Mouse (Mus musculus): ENCODE results near the gene Foxj1. TPM values are rescaled to one million over a fixed set of nuclear protein-coding genes. Genes with fewer than 3 reads are reported as not detected.

The Foxj1 gene
- polyA plus RNA-seq, 1 experiment from 2014 or later = 3.1 TPM

DNA sequence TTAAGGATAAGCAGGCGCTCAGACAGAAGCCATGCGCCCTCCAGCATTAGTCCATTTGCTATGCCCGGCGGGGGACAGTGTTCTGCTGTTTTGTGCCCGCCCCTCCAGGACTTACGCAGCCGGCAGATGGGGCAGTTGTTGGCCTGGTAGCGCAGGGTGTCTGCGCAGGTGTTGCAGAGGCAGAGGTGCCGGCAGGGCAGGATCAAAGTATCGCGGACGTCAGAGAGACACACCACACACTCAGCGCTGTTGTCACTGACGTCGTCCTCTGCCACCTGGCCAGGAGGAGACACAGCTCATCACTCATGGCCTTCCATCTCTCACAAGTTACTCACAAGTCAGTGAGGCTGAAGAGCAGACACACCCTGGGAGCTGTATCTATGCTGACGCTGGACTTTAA, 19.3 kb upstream of the Foxj1 start:
- no peaks in the 10 kb centered on the region for H3K9me3 ChIP-seq (ENCODE audit: control insufficient read depth, low read length)
- ATAC-seq (ENCODE audit: insufficient read depth, low FRiP score, low TSS enrichment) (no peak), DNase-seq (ENCODE audit: low spot score) (no peak)
- H3K4me2 ChIP-seq (ENCODE audit: low read depth) = no peak overlapping the region
- no peaks in the 10 kb centered on the region for H3K4me1 ChIP-seq (ENCODE audit: control insufficient read depth, insufficient read depth, low read length)
- H3K27ac ChIP-seq (ENCODE audit: low read depth, low read length) = no peak overlapping the region
- peaks cover 6% of the 10 kb centered on the region for H3K36me3 ChIP-seq (ENCODE audit: control insufficient read depth, insufficient read depth, low read length)
- no peak overlapping the region for H3K9ac ChIP-seq (ENCODE audit: low read length)
- no peak overlapping the region for H3K4me3 ChIP-seq (ENCODE audit: low read depth, low read length)
- H3K27me3 ChIP-seq (ENCODE audit: control insufficient read depth, insufficient read depth, low read length) = no peaks in the 10 kb centered on the region
- WGBS = 44% methylated on average over 17 of the region's 17 CpGs

DNA sequence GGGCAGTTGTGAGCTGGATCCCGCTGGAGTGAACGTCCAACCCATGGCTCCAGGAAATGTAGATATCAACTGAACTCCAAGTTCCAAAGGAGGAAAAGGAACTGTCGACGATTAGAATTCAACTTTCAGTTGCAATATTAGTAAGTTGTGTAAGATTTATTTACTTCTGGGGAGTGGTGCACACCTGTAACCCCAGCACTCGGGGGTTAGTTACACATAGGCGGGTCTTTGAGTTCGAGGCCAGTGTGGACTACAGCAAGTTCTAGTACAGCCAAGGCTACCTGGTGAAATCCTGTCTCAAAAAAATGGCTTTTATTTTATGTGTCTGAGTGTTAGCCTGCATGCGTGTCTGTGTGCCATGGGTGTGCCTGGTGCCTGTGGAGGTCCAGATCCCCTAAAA, 18.3 kb upstream of the Foxj1 start:
- no peak overlapping the region for H3K4me2 ChIP-seq (ENCODE audit: low read depth)
- no peak overlapping the region for H3K4me3 ChIP-seq (ENCODE audit: low read depth, low read length)
- no peak for ATAC-seq (ENCODE audit: insufficient read depth, low FRiP score, low TSS enrichment)
- DNase-seq (ENCODE audit: low spot score) = no peak
- no peak overlapping the region for H3K9ac ChIP-seq (ENCODE audit: low read length)
- no peaks in the 10 kb centered on the region for H3K27me3 ChIP-seq (ENCODE audit: control insufficient read depth, insufficient read depth, low read length)
- H3K9me3 ChIP-seq (ENCODE audit: control insufficient read depth, low read length) = no peaks in the 10 kb centered on the region
- WGBS = 95% methylated on average over 8 of the region's 8 CpGs
- no peak overlapping the region for H3K27ac ChIP-seq (ENCODE audit: low read depth, low read length)
- H3K4me1 ChIP-seq (ENCODE audit: control insufficient read depth, insufficient read depth, low read length) = no peaks in the 10 kb centered on the region
- peaks cover 6% of the 10 kb centered on the region; the same call in 1 of the 2 replicates for H3K36me3 ChIP-seq (ENCODE audit: control insufficient read depth, insufficient read depth, low read length)

DNA sequence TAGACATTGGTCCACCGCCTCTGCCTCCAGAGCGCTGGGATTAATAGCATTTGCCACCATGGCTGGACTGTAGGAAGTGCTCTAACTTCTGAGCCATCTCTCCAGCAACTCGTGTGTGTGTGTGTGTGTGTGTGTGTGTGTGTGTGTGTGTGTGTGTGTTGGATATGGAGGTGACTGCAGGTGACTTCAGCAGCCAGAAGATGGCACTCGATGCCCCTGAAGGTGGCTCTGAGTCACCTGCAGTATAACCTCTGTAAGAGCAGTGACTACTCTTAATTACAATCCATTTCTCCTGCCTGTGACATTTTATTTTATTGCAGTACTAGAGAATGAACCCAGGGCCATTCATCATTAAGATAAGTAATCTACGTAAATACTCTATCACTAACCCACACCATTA, 16.1 kb upstream of the Foxj1 start:
- DNase-seq (ENCODE audit: low spot score) = no peak
- Histone ChIP-seq H3K9ac (ENCODE audit: low read length) (no peak overlapping the region), H3K27me3 (ENCODE audit: control insufficient read depth, insufficient read depth, low read length) (no peaks in the 10 kb centered on the region), H3K27ac (ENCODE audit: low read depth, low read length) (no peak overlapping the region), H3K36me3 (ENCODE audit: control insufficient read depth, insufficient read depth, low read length) (peaks cover 7% of the 10 kb centered on the region; the same call in 1 of the 2 replicates), H3K4me3 (ENCODE audit: low read depth, low read length) (no peak overlapping the region), H3K4me2 (ENCODE audit: low read depth) (no peak overlapping the region), H3K4me1 (ENCODE audit: control insufficient read depth, insufficient read depth, low read length) (no peaks in the 10 kb centered on the region), H3K9me3 (ENCODE audit: control insufficient read depth, low read length) (no peaks in the 10 kb centered on the region)
- ATAC-seq (ENCODE audit: insufficient read depth, low FRiP score, low TSS enrichment) = no peak
- WGBS = 83% methylated on average over 5 of the region's 5 CpGs

DNA sequence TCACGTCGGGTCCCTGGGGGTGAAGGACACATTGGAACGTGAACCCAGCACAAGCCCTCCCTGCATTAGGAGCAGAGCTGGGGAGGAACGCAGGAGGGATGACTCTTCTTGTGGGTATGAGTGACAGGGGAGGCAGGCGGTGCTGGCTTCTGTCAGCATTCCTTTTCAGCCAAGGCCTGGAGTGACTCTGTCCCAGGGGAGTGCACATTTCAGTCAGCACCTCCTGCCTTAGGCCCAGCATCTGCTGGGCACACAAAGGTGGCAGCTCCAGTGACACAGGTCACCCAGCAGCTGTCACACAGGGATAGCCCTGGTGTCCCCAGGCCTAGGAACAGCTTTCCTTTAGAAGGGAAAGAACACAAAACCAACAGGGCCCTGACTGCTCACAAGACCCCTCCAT, 12.8 kb upstream of the Foxj1 start:
- Histone ChIP-seq H3K9me3 (ENCODE audit: control insufficient read depth, low read length) (no peaks in the 10 kb centered on the region), H3K36me3 (ENCODE audit: control insufficient read depth, insufficient read depth, low read length) (peaks cover 2% of the 10 kb centered on the region; the same call in 1 of the 2 replicates), H3K4me1 (ENCODE audit: control insufficient read depth, insufficient read depth, low read length) (no peaks in the 10 kb centered on the region), H3K27me3 (ENCODE audit: control insufficient read depth, insufficient read depth, low read length) (no peaks in the 10 kb centered on the region), H3K27ac (ENCODE audit: low read depth, low read length) (no peak overlapping the region), H3K9ac (ENCODE audit: low read length) (no peak overlapping the region), H3K4me2 (ENCODE audit: low read depth) (no peak overlapping the region), H3K4me3 (ENCODE audit: low read depth, low read length) (no peak overlapping the region)
- WGBS = 82% methylated on average over 5 of the region's 5 CpGs
- no peak for DNase-seq (ENCODE audit: low spot score)
- ATAC-seq (ENCODE audit: insufficient read depth, low FRiP score, low TSS enrichment) = no peak

DNA sequence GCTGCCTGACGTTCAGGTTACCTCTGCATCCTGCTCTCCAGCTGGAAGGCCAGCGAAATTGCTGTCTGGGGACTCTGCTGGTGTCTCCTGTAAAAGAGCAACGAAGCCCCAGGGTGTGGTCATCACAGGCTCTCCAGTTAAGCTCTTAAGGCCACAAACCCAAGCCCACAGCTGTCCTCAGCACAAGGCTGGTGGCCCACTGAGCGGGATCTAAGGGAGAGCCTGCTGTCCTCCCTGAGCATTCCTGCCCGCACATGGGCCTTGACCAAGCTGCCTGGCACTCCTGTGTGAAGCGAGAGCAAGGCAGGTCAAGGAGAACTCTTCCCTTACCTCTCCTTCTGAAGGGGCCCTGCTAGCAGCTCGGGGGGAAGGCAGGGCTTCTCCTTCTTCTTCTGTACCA, 11.8 kb upstream of the Foxj1 start:
- Histone ChIP-seq H3K27me3 (ENCODE audit: control insufficient read depth, insufficient read depth, low read length) (no peaks in the 10 kb centered on the region), H3K36me3 (ENCODE audit: control insufficient read depth, insufficient read depth, low read length) (peaks cover 2% of the 10 kb centered on the region; the same call in 1 of the 2 replicates), H3K27ac (ENCODE audit: low read depth, low read length) (no peak overlapping the region), H3K9me3 (ENCODE audit: control insufficient read depth, low read length) (no peaks in the 10 kb centered on the region), H3K4me1 (ENCODE audit: control insufficient read depth, insufficient read depth, low read length) (no peaks in the 10 kb centered on the region), H3K4me2 (ENCODE audit: low read depth) (no peak overlapping the region), H3K4me3 (ENCODE audit: low read depth, low read length) (no peak overlapping the region), H3K9ac (ENCODE audit: low read length) (no peak overlapping the region)
- 74% methylated on average over 7 of the region's 7 CpGs for WGBS
- DNase-seq (ENCODE audit: low spot score) = no peak
- no peak for ATAC-seq (ENCODE audit: insufficient read depth, low FRiP score, low TSS enrichment)

DNA sequence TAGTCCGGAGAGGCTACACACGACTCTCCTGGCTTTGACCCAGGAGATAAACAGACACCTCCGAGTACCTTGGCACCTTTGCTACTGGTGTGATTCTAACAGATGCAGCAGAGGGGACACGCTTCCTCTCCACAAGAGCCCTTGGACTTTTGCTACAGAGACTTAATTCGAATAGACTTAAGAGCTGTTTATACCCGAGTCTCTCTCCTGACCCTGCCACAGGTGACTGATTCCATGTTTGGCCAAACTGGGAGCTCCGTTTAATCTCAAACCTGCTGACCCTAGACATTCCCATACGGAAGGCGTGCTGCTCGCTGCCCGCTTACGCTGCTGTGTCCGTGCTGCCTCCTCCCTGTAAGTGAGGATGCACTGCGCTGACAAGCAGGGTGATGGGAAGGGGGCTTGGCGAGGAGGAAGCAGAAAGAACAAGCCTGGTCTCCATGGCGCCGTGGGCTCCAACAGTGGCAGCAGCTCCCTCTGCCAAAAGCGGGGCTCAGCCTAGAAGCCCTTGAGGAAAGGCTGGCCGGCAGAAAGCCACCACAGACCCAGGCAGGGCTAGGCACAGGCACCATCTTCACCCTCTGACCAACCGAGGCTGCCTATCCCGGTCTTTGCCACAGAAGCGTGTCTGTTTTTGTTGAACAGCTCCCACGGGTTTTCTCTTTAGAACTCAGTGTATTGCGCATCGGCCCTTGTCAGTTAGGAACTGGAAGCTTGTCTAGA, 7.0 kb upstream of the Foxj1 start:
- DNase-seq (ENCODE audit: low spot score) (no peak), ATAC-seq (ENCODE audit: insufficient read depth, low FRiP score, low TSS enrichment) (no peak)
- H3K4me2 ChIP-seq (ENCODE audit: low read depth) = no peak overlapping the region
- H3K4me3 ChIP-seq (ENCODE audit: low read depth, low read length) = no peak overlapping the region
- H3K9ac ChIP-seq (ENCODE audit: low read length) = no peak overlapping the region
- H3K36me3 ChIP-seq (ENCODE audit: control insufficient read depth, insufficient read depth, low read length) = peaks cover 2% of the 10 kb centered on the region; the same call in 1 of the 2 replicates
- no peaks in the 10 kb centered on the region for H3K9me3 ChIP-seq (ENCODE audit: control insufficient read depth, low read length)
- WGBS = 80% methylated on average over 25 of the region's 25 CpGs
- H3K27ac ChIP-seq (ENCODE audit: low read depth, low read length) = no peak overlapping the region
- no peaks in the 10 kb centered on the region for H3K27me3 ChIP-seq (ENCODE audit: control insufficient read depth, insufficient read depth, low read length)
- no peaks in the 10 kb centered on the region for H3K4me1 ChIP-seq (ENCODE audit: control insufficient read depth, insufficient read depth, low read length)

DNA sequence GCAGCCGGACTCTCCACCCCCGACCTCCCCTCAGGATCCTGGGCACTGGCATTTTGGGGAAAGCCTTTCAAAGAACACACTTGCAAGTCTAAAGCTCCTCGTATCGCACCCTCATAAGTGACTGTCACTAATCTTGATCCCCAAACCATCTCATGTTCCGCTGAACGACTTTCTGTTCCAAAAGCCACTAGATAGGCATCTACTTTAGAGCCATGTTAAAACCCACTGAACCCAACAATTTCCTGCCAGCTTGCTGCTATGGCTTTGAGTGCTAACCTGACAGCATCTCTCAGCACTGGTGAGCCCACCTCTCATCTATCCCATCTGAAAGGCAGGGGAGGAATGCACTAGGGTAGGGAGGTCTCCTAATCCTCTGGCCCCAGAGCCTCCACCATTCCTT, 2.3 kb upstream of the Foxj1 start:
- H3K27ac ChIP-seq (ENCODE audit: low read depth, low read length) = no peak overlapping the region
- 78% methylated on average over 6 of the region's 6 CpGs for WGBS
- H3K9ac ChIP-seq (ENCODE audit: low read length) = no peak overlapping the region
- no peaks in the 10 kb centered on the region for H3K36me3 ChIP-seq (ENCODE audit: control insufficient read depth, insufficient read depth, low read length)
- ATAC-seq (ENCODE audit: insufficient read depth, low FRiP score, low TSS enrichment) = no peak
- peaks cover 20% of the 10 kb centered on the region for H3K27me3 ChIP-seq (ENCODE audit: control insufficient read depth, insufficient read depth, low read length)
- no peaks in the 10 kb centered on the region for H3K9me3 ChIP-seq (ENCODE audit: control insufficient read depth, low read length)
- no peak for DNase-seq (ENCODE audit: low spot score)
- H3K4me3 ChIP-seq (ENCODE audit: low read depth, low read length) = no peak overlapping the region
- H3K4me2 ChIP-seq (ENCODE audit: low read depth) = no peak overlapping the region
- H3K4me1 ChIP-seq (ENCODE audit: control insufficient read depth, insufficient read depth, low read length) = peaks cover 34% of the 10 kb centered on the region

DNA sequence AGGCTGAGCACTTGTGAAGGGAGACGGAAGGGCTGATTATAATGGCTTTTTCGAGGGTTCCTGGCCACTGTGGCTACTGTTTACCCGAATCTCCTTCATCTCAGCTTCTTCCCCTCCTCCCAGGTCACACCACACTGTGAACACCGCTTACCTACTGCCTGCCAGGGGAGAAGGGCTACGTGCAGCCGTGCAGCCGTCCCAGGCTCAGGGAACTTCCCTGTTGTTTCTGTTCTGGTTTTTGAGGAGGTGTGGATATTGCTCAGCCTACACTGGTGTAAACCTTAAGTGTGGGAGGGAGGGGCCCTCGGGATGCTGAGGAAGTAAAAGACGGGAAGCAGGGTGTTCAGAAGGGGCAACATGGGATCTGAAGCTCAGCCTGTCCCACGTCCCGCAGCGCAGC, 1.8 kb upstream of the Foxj1 start:
- Histone ChIP-seq H3K9me3 (ENCODE audit: control insufficient read depth, low read length) (no peaks in the 10 kb centered on the region), H3K4me3 (ENCODE audit: low read depth, low read length) (no peak overlapping the region), H3K9ac (ENCODE audit: low read length) (no peak overlapping the region; the same call in 1 of the 2 replicates), H3K27ac (ENCODE audit: low read depth, low read length) (no peak overlapping the region), H3K27me3 (ENCODE audit: control insufficient read depth, insufficient read depth, low read length) (peaks cover 20% of the 10 kb centered on the region), H3K4me1 (ENCODE audit: control insufficient read depth, insufficient read depth, low read length) (peaks cover 39% of the 10 kb centered on the region), H3K36me3 (ENCODE audit: control insufficient read depth, insufficient read depth, low read length) (no peaks in the 10 kb centered on the region), H3K4me2 (ENCODE audit: low read depth) (no peak overlapping the region)
- 57% methylated on average over 12 of the region's 12 CpGs for WGBS
- DNase-seq (ENCODE audit: low spot score) (no peak), ATAC-seq (ENCODE audit: insufficient read depth, low FRiP score, low TSS enrichment) (no peak)

DNA sequence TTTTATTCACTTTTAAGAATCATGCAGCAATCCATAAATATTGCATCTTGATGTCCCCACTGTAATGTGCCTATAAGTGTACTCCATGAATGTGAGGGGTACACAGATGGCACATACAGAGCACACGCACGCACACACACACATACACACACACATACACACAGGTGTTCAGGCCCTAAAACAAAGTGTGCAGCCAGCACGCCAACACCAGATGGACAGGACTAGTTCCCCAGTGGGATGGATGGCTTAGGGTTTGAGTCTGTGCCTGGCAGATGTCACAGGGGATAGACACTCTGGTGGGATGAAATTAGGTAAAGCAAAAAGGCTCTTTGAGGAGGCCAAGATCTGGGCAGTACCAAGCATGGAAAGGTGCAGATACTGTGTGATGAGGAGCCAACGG, 1.2 kb upstream of the Foxj1 start:
- no peak overlapping the region for H3K27ac ChIP-seq (ENCODE audit: low read depth, low read length)
- ATAC-seq (ENCODE audit: insufficient read depth, low FRiP score, low TSS enrichment) (no peak), DNase-seq (ENCODE audit: low spot score) (no peak)
- H3K9ac ChIP-seq (ENCODE audit: low read length) = peak overlapping the region; percentile 71; the same call in 1 of the 2 replicates
- H3K4me1 ChIP-seq (ENCODE audit: control insufficient read depth, insufficient read depth, low read length) = peaks cover 42% of the 10 kb centered on the region
- 79% methylated on average over 4 of the region's 4 CpGs for WGBS
- peak overlapping the region; percentile 82 for H3K4me2 ChIP-seq (ENCODE audit: low read depth)
- H3K27me3 ChIP-seq (ENCODE audit: control insufficient read depth, insufficient read depth, low read length) = peaks cover 20% of the 10 kb centered on the region
- H3K4me3 ChIP-seq (ENCODE audit: low read depth, low read length) = peak overlapping the region; percentile 42
- no peaks in the 10 kb centered on the region for H3K36me3 ChIP-seq (ENCODE audit: control insufficient read depth, insufficient read depth, low read length)
- no peaks in the 10 kb centered on the region for H3K9me3 ChIP-seq (ENCODE audit: control insufficient read depth, low read length)

Measured in neural tube, embryonic 11.5 days (tissue).